Mouse (Mus musculus): ENCODE results near the gene Rbm4. TPM values are rescaled to one million over a fixed set of nuclear protein-coding genes. Genes with fewer than 3 reads are reported as not detected.

The Rbm4 gene
- polyA plus RNA-seq (2012; ENCODE audit: low replicate concordance): 3.0 and 9.7 TPM in 2 replicates

GRCm38 (mm10) chr19:4793831-4794422 is at the start of gene Rbm4:
Gene Rbm4 (minus strand): TSS chr19:4793901.

GRCm38 (mm10) chr19:4839149-4839548 is 45.4 kb upstream of the Rbm4 start, which contains the start of the genes Ccs and Ccdc87:
Gene Ccs (minus strand): TSS chr19:4839332.
Gene Ccdc87 (plus strand): TSS chr19:4839366.

GRCm38 (mm10) chr19:4811063-4811908 is 17.6 kb upstream of the Rbm4 start, which contains the start of the genes Gm21992 and Rbm14:
Gene Gm21992 (minus strand): TSS chr19:4811612.
Gene Rbm14 (minus strand): TSS chr19:4811634.

GRCm38 (mm10) chr19:4756193-4756911 is 37.3 kb downstream of the Rbm4 start, which contains the start of gene Rbm4b:
Gene Rbm4b (plus strand): TSS chr19:4756497.

Other genes starting within 250 kb of the Rbm4 start
- 8.4 and 9.4 TPM in 2 replicates for gene Lrfn4, start 178.2 kb downstream of the Rbm4 start, polyA plus RNA-seq (2012; ENCODE audit: low replicate concordance)
- gene Rce1, start 168.3 kb downstream of the Rbm4 start, polyA plus RNA-seq (2012; ENCODE audit: low replicate concordance): 10.5 and 69.0 TPM in 2 replicates
- 1.1 TPM in 1 of 2 replicates, not detected in the other for gene Gm960, start 95.2 kb downstream of the Rbm4 start, polyA plus RNA-seq (2012; ENCODE audit: low replicate concordance)
- gene Sptbn2, start 82.7 kb downstream of the Rbm4 start, polyA plus RNA-seq (2012; ENCODE audit: low replicate concordance): 0.06 and 0.20 TPM in 2 replicates
- gene Rbm4b, start 37.4 kb downstream of the Rbm4 start, polyA plus RNA-seq (2012; ENCODE audit: low replicate concordance): 3.1 and 4.8 TPM in 2 replicates
- gene Gm21992, start 17.7 kb upstream of the Rbm4 start, polyA plus RNA-seq (2012; ENCODE audit: low replicate concordance): 3.5 and 7.0 TPM in 2 replicates
- gene Rbm14, start 17.7 kb upstream of the Rbm4 start, polyA plus RNA-seq (2012; ENCODE audit: low replicate concordance): 23.2 and 88.3 TPM in 2 replicates
- 21.4 and 110 TPM in 2 replicates for gene Ccs, start 45.4 kb upstream of the Rbm4 start, polyA plus RNA-seq (2012; ENCODE audit: low replicate concordance)
- not detected in 2 replicates for gene Ccdc87, start 45.5 kb upstream of the Rbm4 start, polyA plus RNA-seq (2012; ENCODE audit: low replicate concordance)
- gene Ctsf, start 61.2 kb upstream of the Rbm4 start, polyA plus RNA-seq (2012; ENCODE audit: low replicate concordance): 17.8 and 31.5 TPM in 2 replicates
- gene Actn3, start 84.0 kb upstream of the Rbm4 start, polyA plus RNA-seq (2012; ENCODE audit: low replicate concordance): 0.37 and 0.66 TPM in 2 replicates
- gene Zdhhc24, start 84.8 kb upstream of the Rbm4 start, polyA plus RNA-seq (2012; ENCODE audit: low replicate concordance): 5.1 and 6.1 TPM in 2 replicates
- 4.4 and 8.3 TPM in 2 replicates for gene Bbs1, start 112.7 kb upstream of the Rbm4 start, polyA plus RNA-seq (2012; ENCODE audit: low replicate concordance)
- 49.7 and 54.1 TPM in 2 replicates for gene Dpp3, start 134.4 kb upstream of the Rbm4 start, polyA plus RNA-seq (2012; ENCODE audit: low replicate concordance)
- 0.11 and 0.36 TPM in 2 replicates for gene Peli3, start 149.2 kb upstream of the Rbm4 start, polyA plus RNA-seq (2012; ENCODE audit: low replicate concordance)
- gene Mrpl11, start 168.2 kb upstream of the Rbm4 start, polyA plus RNA-seq (2012; ENCODE audit: low replicate concordance): 41.9 and 74.6 TPM in 2 replicates
- gene Npas4, start 196.4 kb upstream of the Rbm4 start, polyA plus RNA-seq (2012; ENCODE audit: low replicate concordance): 0.14 and 0.37 TPM in 2 replicates
- gene Slc29a2, start 230.0 kb upstream of the Rbm4 start, polyA plus RNA-seq (2012; ENCODE audit: low replicate concordance): 3.2 and 6.6 TPM in 2 replicates
- gene B4gat1, start 244.9 kb upstream of the Rbm4 start, polyA plus RNA-seq (2012; ENCODE audit: low replicate concordance): 6.5 TPM in 2 replicates
- not detected in 2 replicates for gene AC124502.3, start 245.0 kb upstream of the Rbm4 start, polyA plus RNA-seq (2012; ENCODE audit: low replicate concordance)
- 29.9 and 97.0 TPM in 2 replicates for gene Brms1, start 247.5 kb upstream of the Rbm4 start, polyA plus RNA-seq (2012; ENCODE audit: low replicate concordance)

All from leukemia stem cell, adult 10-12 weeks (primary cell).